Mouse (Mus musculus) yolk sac, embryonic 10.5 days (tissue): ENCODE measurements at regions not wholly inside any gene's neighbourhood (a gene's known extent, or its start where the extent isn't known, plus 50 kb on each side); places are given as distances from the start of the nearest gene placed in this dataset.

Experiments
- DNase-seq: peaks from one replicate; pipeline ENCODE4 v3.0.0-alpha.2; 2017; ENCODE audit warnings: low spot score

DNA sequence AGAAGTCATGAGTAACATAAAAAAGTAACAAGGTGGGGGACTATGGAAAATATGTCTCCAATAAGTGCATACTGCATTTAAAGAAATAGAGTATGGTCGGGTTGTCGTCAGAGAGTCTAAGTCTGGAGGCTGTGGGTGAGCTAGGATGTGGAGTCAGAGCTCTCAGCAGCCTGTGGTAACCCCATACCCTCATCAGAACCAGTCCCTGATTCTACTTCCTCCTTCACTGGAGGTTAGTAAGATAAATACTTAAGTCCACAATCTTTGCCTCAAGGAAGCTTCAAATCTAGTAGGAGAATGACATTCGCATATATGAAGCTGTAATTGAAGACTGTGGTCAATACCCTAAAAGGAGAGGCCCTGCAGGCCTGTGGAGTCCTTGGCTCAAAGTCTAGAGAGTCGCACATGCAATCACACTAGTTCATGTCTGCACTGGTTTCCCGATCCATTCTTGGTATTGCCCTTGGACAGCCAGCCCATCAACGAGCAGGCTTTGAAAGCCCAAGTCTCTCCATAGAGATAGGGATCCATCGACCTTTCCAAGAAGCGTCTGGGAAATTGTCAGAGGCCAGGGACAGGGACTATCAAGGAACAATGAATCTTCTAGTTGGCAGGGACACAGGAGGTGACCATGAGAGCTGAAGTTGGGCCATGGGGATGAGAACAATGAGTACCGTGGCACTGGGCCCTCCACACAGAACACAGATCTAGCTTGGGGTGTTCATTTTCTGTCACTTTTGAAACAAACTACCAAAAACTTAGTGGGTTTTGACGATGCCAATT lies 200.3 kb downstream of the Zfp36l1 start:
- DNase-seq: no peak

DNA sequence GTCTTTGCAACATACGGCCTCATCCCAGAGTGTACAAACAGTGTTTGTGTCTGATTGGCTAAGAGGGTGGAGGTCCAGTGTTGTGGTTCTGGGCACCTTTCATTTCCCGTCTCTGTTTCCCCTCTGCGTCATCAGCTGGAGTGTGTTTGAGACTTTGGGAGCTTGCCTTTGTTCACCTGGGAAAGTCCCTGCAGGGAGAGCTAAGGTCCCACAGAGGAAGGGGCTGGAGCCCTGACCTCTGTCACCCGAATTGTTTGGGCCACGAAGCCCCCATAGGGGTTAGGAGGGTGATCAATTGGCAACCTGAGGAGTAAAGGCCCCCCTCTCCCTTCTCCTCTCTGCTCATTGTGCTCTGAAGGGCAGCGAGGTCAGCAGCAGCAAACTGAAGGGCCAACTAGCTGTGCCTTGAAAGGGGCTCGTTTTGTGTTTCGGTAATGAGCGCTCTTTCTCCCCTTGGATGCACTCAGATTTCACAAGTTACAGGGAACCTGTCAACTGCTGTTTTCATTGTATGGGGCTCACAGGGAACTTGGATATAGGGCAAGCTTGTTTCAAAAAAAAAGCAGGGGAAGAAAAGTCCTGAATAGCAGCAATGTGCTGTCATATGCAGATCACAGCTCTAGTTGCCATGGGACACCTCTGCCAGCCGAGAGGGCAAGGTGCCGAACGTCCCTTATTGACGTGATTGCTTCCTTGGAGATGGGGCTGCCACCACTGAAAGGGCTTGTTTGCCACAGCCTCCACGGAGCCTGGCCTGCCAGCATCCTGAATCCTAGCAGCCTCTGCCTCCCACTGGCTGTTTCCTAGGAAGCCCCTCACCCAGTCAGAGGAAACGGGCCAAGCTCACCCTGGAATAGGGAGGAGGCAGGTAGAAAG lies 201.7 kb downstream of the Zfp36l1 start:
- no peak for DNase-seq

DNA sequence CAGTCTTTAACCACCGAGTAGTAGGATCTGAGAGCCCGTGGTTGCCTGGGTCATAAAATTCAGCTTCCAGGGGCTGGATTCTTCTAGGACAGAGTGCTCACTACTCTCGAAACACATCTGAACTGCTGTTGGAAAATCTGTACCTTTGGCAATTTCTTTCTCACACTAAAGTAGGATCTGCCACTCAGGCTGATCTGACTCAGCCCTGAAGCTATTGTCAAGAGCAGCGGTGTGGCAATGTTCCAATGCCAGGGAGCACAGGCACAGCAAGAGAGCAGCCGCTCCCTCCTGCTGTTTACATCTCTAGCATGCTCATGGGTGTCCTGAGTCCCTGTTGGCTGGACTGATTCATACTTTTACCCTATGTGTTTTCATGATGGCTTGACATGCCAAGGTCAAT lies 205.2 kb downstream of the Zfp36l1 start:
- DNase-seq: no peak

DNA sequence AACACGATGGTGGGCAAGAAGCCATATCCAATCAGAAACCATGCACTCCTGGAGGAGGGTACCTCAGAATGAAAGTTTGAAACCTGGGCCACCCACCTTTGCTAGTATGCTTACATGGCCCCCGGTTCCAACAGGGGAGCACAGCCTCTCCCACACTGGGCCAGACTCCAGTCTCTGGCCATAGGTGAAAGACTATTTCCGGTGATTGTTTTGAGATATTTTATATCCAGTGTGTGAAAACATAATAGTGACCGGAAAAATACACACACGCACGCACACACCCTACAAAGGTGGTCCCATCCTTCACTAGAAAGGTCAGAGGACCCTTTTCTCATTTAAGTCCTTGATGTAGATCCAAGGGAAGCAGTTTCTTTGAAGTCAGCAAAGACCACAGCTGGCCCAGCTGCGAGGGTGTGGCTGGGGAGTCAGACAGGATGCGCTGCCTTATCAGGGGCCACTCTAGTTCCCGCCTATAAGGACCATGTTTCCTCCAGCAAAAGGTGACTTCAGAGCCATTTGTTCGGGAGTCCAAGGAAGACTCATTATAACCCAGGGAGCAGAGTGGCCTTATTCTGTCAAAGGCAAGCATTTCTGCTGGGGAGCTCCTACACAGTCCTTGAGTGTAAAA lies 206.0 kb downstream of the Zfp36l1 start:
- DNase-seq: no peak

DNA sequence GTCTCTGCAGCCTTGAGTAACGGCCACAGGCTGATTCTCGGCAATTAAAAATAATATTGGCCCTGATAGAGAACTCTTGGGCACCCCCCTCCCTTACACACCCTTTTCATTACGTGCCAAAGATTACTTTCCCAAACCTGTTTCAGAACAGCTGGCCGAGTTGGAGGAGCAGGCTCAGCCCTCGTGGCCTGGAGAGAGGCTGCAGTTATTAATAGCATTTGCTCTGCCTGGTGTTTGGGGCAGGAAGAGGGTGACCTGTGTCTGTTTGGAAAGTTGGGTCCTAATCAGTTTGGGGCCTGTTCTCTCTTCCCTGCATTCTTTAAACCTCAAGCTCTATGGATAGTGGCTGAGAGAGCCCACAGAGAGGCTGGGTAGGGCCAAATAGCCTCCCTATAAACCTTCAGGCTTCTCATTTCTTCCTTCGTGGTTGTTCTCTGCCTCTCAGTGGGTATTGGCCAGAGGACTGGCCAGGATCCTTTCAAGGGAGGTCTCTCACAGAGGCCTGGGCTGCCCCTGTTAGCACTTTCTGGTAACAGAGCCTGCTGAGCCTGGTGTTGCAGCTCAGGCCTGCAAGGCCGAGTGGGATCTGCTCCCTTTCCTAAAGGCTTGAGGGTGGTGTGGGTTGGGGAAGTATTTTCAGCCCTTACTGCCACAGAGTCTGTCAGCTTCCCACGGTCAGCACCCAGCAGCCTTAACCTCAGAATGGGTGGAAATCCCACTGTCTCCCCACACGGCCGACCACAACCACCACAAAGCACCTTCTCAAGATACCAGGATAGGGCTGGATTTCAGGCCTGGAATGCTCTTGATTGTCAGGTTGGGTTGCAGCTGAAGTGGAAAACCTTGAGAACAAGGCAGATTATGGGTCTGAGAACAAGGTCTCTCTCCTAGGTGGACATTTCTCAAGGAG lies 206.7 kb downstream of the Zfp36l1 start:
- peak; percentile 42 for DNase-seq

DNA sequence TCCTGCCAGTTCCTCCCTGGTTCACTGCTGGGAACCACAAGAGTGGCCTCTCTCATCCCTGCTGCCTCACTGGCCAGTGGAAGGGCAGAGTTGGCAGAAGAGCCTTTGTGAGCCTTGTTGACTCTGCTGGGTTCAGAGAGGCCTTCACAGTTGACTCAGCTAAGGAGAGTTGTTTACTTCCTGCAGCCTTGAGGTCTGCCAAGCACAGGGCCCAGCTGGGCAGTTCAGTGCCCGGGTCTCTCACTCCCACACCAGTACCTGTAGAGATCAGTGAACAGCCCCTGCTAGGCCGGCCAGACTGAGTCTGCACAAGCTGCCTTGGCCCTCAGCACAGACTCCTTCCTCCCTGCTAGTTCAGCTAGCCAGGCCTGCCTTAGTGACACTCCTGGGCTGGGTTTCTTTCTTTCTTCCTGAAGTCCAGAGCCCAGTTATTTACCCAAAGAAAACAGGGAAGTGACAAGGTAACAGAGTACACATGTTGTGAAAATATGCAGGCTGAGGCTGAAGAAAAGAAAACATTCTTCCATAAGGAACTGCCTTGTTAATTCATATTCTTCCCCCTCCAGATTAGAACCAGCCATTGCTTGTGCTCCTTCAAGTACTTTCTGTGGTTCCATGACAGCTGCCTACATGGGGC lies 207.8 kb downstream of the Zfp36l1 start:
- DNase-seq: no peak

DNA sequence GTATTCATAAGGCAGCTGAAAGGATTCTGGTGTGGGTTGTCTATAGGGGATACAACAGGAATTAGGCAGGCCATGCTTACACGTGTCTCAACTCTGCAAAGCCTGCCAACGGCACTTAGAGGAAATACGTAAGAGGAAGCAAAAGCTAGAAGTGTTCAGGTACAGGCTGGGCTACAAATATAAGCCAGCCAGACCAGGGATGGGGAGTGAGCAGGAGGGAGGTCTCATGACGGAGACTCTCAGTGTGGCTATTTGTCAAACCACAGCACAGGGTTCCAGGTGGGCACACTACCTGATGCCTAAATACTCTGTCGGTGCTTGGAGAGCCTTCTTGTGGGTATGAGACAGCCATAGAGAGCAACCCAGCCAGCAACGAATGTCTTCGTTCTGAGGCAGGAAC lies 210.1 kb downstream of the Zfp36l1 start:
- no peak for DNase-seq

DNA sequence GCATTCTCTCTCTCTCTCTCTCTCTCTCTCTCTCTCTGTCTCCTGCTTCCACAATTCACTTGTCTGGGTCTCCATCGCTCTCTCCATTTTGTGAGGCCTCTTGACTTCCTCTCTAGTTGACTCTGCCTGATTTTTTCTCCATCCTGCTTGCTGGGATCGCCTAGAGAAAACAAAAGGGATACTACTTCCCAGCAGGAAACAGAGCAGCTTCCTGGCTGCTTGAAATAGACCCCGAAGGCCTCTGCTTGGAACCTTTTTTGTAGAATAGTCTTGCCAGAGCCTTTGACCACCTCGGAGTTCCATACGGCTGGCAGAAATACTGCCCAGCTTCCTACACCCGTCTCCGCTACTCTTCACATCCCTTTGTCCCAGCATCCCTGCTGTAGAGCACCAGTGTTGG lies 210.7 kb downstream of the Zfp36l1 start:
- no peak for DNase-seq

DNA sequence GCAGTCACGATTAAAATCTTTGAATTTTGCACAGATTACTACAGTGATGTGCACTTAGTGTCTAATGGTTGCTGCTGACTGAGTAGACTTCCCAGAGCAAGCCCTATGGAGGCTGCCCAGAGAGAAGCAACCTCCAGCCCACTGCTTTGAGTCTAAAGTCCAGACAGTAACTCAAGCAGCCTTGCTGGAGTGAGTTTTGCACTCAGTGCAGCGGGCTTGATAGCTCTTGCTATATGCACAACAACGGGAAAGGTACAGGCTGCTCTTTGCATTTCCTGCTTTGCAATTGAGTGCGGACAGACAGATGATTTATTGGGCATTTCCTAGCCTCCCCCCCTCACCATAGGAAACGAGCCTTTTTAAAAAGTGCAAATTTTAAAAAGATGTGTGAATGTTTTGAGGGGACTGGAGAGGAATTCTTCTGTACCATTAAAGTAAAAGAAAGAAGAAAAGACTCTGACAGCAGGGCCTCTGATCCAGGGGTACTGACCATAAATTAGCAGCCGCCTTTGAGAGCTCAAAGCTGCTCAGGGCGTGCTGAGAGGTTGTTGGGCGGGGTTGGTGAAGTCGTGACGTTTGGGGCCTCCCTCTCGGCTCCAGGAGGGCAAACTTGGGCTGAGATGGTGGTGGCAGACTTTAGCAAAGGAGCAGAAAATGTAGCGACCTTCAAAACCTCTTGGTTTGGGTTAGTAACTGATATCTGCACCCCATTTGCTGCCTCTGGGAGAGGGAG lies 214.4 kb downstream of the Zfp36l1 start:
- peak; percentile 46 for DNase-seq

DNA sequence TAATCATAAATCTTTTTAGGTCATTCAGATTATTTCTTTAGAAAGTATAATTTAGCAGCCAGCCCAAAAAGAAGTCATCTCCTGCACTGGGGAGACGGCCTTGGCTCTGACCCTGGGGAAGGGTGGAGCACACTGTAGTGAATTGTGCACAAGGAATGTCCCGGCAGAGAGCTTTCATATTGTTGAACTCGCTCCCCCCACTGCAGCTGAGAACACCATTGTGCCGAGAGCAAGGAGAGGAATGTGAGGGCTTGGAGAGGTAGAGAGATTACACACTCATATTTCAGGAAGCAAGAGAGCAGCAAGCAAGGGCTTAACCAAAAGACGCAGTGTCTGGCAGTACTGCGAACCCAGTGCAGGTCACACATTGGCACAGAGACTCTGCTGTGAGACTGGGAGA lies 216.8 kb downstream of the Zfp36l1 start:
- no peak for DNase-seq

DNA sequence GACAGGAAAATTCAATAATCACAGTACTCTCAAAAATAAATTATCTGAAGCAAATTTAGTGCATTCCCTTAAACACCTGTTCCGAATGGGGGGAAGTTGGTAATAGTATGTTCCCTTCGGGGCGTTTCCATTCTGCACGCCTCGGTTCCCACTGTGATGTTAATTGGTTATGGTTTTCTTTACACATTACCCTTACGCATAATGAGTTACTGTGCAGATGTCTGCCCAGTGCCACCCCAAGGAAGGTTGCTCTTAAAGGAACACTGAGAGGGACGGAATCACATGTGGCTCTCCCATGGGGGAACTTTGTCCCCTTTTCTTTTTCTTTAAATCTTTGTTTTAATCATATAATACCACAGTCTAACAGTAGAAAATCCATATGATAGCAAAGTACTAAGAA lies 217.5 kb downstream of the Zfp36l1 start:
- no peak for DNase-seq

DNA sequence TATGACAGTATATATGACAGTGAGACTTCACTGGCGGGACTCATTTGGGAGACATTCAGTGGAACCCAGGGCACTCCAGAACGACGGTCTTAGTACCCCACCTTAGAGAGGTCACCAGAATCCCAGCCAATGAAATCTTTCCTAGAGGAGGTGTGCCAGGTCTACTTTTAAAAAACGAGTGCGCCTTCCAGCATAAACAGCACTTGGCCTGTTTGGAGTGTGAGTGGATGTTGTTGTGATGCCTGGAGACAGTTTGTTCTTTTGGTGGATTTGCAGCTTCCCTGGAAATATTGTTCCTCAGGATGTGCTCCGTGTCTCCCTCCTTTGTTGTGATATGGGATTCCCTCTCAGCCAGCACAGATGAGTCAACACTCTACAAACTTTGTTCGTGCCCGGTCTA lies 219.9 kb downstream of the Zfp36l1 start:
- no peak for DNase-seq

DNA sequence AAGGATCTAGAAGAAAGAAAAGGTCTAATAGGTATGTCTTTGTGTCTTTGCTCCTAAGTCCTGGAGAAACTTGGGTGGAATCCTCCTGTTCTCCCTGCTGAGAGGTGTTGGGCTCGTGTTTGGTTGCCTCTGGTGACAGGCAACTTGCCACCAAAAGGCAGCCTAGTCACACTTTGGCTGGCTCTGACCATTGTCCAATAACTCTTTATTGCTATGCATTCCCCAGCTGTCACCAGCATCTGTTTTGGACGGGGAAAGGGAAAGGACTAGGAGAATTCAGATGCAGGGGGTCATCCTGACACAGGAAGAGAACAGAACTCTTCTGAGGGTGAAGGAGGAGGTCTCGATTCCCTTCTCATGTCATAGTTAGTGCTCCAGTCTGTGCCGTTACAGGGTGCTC lies 220.9 kb downstream of the Zfp36l1 start:
- no peak for DNase-seq

DNA sequence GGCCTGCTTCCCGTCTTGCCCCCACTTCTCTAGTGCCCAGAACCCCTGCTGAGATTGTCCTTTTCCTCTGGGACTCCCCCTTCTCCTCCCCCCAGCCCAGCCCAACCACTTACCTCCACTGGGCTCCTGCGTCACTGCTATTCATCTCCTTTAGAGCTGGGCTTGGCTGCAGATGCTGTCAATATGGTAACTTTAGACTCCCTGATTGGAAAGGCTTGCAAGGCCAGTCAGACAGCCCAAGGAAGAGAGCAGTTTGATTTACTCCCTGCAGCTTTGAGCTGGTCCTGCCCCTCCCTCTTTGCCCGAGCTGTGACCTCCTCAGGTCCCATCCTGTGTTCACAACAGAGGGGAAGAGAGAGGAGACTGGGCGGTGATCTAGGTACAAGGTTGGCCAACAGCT lies 221.9 kb downstream of the Zfp36l1 start:
- peak; percentile 46 for DNase-seq

DNA sequence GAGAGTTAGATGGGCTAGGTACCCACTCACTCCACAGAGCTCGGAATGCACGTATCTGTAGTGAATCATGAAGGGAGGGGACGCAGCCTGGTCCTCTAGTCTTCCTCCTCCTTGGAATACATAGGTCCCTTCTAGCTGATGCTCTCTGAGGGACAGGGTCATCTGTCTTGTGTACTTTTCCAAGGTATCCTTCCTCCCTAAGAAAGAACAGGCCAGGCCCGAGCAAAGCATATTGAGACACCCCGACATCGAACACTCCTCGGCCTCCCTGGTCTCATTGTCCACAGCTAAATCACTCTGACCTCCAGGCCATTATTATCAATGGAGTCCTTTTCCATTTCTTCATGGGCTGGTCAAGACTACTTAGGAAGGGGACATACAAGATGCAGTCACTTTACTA lies 222.5 kb downstream of the Zfp36l1 start:
- no peak for DNase-seq

DNA sequence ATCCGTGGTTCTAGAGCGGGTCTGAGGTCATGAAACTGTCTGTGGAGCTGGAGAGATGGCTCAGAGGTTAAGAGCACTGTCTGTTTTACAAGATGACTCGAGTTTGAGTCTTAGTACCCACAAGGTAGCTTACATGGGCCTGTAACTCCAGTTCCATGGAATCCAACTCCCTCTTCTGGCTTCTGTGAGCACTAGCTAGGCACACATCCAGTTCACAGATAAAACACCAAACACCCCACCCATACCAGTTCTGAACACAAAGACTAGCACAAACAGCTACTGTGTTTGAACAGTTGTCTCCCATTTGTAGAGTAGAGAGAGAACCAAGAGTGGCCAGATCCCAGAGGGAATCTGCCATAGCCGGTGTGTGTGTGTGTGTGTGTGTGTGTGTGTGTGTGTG lies 224.0 kb downstream of the Zfp36l1 start:
- no peak for DNase-seq

DNA sequence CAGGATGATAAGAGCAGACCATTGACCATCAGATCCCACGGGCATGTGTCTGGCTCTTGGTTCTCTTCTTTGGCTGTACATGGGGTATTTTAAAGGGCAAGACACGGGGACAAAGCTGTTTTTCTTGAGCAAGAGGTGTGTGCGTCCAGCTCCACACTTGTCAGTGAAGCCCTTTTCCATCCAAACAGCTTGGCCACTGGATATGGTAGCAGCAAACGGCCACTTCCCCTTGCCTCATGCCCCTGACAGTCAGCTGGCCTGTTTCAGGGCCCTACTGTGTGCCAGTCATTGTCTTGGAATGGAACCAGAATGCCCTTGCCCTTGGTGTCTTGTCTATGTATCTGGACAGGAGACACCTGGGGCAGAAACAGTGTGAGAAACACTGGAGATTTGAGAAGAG lies 224.7 kb downstream of the Zfp36l1 start:
- no peak for DNase-seq

DNA sequence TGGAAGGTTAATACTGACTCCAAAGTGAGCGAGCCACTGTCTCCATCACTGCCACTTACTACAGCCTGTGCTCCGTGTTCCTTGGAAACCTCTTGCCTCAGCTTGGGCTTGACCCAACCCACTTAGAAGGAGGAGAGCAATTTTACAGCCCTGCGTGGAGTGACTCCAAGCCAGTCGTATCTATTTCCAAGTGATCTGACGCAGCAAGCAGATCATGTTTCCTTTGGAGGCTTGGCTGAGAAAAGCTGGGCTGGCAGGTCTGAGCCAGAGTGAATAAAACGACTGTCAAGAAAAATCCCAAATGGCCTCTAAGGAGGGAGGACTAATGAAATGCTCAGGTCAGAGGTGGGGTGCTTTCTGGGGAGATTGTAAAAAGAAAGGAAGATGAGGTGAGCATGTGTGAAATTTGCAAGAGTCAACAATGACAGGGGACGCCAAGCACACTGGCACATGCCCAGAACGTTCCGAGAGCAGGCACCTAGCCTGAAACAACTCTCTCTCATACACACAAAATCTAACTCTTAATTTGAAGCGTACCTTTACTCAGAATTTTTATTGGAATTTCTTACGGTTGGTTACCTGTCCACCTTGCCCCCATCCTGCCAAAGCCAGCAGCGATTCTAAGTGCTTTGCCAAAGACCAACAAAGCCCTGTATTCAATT lies 225.5 kb downstream of the Zfp36l1 start:
- no peak for DNase-seq

DNA sequence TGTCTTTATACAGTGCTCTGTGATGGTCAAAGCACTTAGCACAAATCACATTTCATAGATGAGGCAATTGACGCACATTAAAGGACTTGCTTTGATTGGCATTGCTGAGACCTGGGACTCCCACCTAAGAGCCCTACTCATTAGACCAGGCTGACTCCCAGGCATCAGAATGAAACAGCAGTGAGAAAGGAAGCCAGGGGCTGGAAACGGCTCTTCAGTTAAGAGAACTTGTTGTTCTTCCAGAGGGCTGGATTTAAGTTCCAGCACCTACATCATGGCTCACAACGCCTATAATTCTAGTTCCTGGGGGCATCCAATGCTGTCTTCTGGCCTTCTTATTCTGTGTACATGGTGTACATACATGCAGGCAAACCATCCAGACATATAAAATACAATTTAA lies 226.3 kb downstream of the Zfp36l1 start:
- DNase-seq: no peak

DNA sequence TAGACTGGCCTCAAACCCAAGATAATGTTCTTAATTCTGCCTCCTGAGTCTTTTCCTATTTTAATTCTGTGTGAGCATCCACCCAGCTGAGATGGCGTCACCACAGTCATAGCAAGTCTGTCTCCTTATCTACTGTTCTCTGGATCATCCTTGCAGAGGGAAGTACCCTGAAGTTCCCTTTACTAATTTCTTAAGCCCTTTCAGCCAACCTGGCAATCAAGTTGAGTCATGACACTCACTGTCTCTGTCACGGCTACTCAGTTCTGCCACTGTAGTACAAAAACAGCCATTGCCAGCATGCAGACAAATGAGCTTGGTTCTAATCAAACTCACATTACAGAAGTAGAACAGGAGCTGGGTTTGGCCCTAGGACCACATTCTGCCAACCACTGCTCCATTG lies 227.5 kb downstream of the Zfp36l1 start:
- no peak for DNase-seq
